Mouse (Mus musculus) myocyte (in vitro differentiated cells): ENCODE data around the gene Olfr873.

ENCODE experiments used
- CEBPB ChIP-seq: IDR thresholded peaks from 2 replicates; pipeline ENCODE4 v1.6.1; 2011; ENCODE audit warnings: mild to moderate bottlenecking, moderate library complexity; ENCODE audit not compliant: poor library complexity, insufficient read depth, severe bottlenecking
- MAX ChIP-seq: IDR thresholded peaks from one replicate; pipeline ENCODE4 v1.6.1; 2011; ENCODE audit warnings: low read depth, mild to moderate bottlenecking, control low read depth
- MYOD1 ChIP-seq, 3 experiments: IDR thresholded peaks; one replicate each; pipeline ENCODE4 v1.6.1; 2011; ENCODE audit warnings: control low read depth in 2 of 3, low read depth in 2 of 3, mild to moderate bottlenecking in 2 of 3, moderate library complexity in 1 of 3; ENCODE audit not compliant: insufficient read length in 2 of 3, control insufficient read depth in 1 of 3
- MYOG ChIP-seq, 3 experiments: IDR thresholded peaks; one replicate each; pipeline ENCODE4 v1.6.1; 2011; ENCODE audit warnings: control low read depth in 2 of 3, low read depth in 2 of 3, mild to moderate bottlenecking in 2 of 3; ENCODE audit not compliant: insufficient read length in 2 of 3, control insufficient read depth in 1 of 3, insufficient read depth in 1 of 3
- POLR2A ChIP-seq: IDR thresholded peaks from one replicate; pipeline ENCODE4 v1.6.1; 2011; ENCODE audit warnings: low read depth, mild to moderate bottlenecking, control low read depth, moderate library complexity; ENCODE audit not compliant: insufficient read length
- REST ChIP-seq: IDR thresholded peaks from one replicate; pipeline ENCODE4 v1.6.1; 2011; ENCODE audit warnings: mild to moderate bottlenecking, control low read depth, moderate library complexity; ENCODE audit not compliant: insufficient read depth, insufficient read length
- TCF12 ChIP-seq: IDR thresholded peaks from one replicate; pipeline ENCODE4 v1.6.1; 2011; ENCODE audit warnings: mild to moderate bottlenecking, control low read depth; ENCODE audit not compliant: poor library complexity, insufficient read depth, severe bottlenecking
- USF1 ChIP-seq: IDR thresholded peaks from one replicate; pipeline ENCODE4 v1.6.1; 2011; ENCODE audit warnings: low read depth, mild to moderate bottlenecking, control low read depth, moderate library complexity

DNA sequence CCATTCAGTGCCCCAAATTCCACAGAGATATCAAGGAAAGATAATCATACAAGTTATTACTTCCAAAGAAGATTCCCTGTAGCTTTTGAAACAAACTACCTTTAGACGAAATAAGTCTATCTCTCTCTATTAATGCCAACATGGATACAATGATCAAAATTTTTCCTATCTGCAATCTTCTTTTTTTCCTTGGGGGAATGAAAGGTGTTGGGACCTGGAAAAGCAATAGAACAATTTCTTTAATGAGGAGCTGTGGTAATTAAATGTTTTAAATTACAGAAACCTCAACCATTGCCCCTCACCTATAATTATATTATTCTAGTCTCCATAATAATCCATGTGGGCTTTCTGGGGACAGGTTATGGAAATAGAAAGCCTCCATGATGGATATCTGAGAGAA is 16.3 kb upstream of the Olfr873 start, which contains the start of gene Olfr39:
- TF ChIP-seq MYOG (IDR thresholded peaks at IDR 0.05; ENCODE audit: control insufficient read depth in 1 of 3, insufficient read depth in 1 of 3, insufficient read length in 2 of 3, low read depth in 2 of 3), result no peak
- TF ChIP-seq POLR2A, result no peak
- no peak for TF ChIP-seq CEBPB
- TF ChIP-seq MYOD1 (IDR thresholded peaks at IDR 0.05; ENCODE audit: control insufficient read depth in 1 of 3, insufficient read length in 2 of 3, low read depth in 2 of 3), result no peak
- no peak for TF ChIP-seq REST
- no peak for TF ChIP-seq TCF12
- TF ChIP-seq MAX, result no peak
- TF ChIP-seq USF1, result no peak
